Mouse (Mus musculus) cortical plate, adult 2 months (tissue): ENCODE data around the gene 1700061G19Rik.
A peak's percentile ranks its signal among the peaks of the same experiment; 100 is the strongest.

ENCODE experiments used
- CTCF ChIP-seq: fragments of 200-500 bp; IDR thresholded peaks from 2 replicates; pipeline ENCODE4 v1.5.1; 2011; ENCODE audit warnings: mild to moderate bottlenecking, control low read depth, low read length; ENCODE audit not compliant: insufficient read depth; ENCODE audit errors: extremely low read depth
- POLR2A ChIP-seq: fragments of 200-500 bp; IDR thresholded peaks from 2 replicates; pipeline ENCODE4 v1.6.1; 2011; ENCODE audit warnings: mild to moderate bottlenecking, low read length, control low read depth; ENCODE audit not compliant: insufficient read depth; ENCODE audit errors: extremely low read depth

DNA sequence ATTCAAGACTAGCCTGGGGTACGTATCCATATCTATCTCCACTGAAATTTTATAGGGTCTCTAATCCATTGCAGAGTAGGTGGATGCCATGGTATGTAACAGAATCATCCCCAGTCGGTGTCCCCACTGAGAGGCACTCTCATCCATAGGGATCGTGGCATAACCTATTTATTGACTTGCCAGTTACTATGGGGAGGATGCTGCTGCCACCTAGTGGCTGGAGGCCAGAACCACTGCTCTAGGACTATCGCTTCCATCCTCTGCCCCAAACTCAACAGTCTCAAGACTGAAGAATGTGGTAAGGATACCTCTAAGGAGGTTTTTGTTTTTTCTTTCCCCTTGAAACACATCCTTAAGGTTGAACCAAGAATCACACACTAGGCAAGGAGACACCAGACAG is 17.1 kb upstream of the 1700061G19Rik start:
- peak; percentile 77 for TF ChIP-seq CTCF
- no peak for TF ChIP-seq POLR2A
